Mouse (Mus musculus) CH12.LX (cell line): ENCODE measurements around the gene Yaf2.

ENCODE experiments used
- MAX ChIP-seq: IDR thresholded peaks from 2 replicates; pipeline ENCODE4 v1.6.1; 2011; ENCODE audit warnings: low read length, improper control_type of control experiment
- POLR2AphosphoS2 ChIP-seq: IDR thresholded peaks from 2 replicates; pipeline ENCODE4 v1.6.1; 2011; ENCODE audit warnings: low read depth, low read length, improper control_type of control experiment
- UBTF ChIP-seq: IDR thresholded peaks from 2 replicates; pipeline ENCODE4 v1.6.1; 2012; ENCODE audit warnings: low read depth, mild to moderate bottlenecking, inconsistent platforms, low read length, improper control_type of control experiment, moderate library complexity
- ZC3H11A ChIP-seq: IDR thresholded peaks from 2 replicates; pipeline ENCODE4 v1.6.1; 2012; ENCODE audit warnings: low read depth, mild to moderate bottlenecking, inconsistent platforms, low read length, improper control_type of control experiment

DNA sequence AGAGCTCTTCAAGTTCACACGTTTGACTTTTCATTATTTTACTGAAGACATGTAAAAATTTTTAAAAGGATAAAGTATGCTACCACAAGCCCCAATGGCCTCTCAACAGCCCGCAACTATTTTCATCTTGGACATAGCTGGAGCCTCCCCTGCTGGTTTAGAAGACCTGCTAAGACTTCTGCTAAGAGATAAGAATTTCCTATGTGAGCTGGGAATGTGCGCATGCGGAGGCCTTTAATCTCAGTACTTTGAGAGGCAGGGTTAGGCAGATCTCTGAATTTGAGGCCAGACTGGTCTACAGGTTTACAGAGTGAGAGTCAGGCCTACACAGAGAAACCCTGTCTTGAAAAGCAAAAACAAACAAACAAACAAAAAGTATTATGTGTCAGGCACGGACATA is 11.4 kb downstream of the Yaf2 start:
- TF ChIP-seq POLR2AphosphoS2 (no peak), MAX (no peak), UBTF (no peak), ZC3H11A (no peak)
